Mouse (Mus musculus) brain, embryonic 14.5 days (tissue): ENCODE measurements around the gene Prkag2.

ENCODE experiments used
- CTCF ChIP-seq: fragments of 200-500 bp; IDR thresholded peaks from 2 replicates; pipeline ENCODE4 v1.5.1; 2012; ENCODE audit warnings: inconsistent platforms, mild to moderate bottlenecking, moderate library complexity, borderline replicate concordance; ENCODE audit not compliant: insufficient read depth, insufficient read length; ENCODE audit errors: extremely low read depth
- POLR2A ChIP-seq: fragments of 200-500 bp; IDR thresholded peaks from 2 replicates; pipeline ENCODE4 v1.6.1; 2012; ENCODE audit warnings: mild to moderate bottlenecking, inconsistent platforms, borderline replicate concordance; ENCODE audit not compliant: poor library complexity, insufficient read depth, insufficient read length, severe bottlenecking; ENCODE audit errors: extremely low read depth

DNA sequence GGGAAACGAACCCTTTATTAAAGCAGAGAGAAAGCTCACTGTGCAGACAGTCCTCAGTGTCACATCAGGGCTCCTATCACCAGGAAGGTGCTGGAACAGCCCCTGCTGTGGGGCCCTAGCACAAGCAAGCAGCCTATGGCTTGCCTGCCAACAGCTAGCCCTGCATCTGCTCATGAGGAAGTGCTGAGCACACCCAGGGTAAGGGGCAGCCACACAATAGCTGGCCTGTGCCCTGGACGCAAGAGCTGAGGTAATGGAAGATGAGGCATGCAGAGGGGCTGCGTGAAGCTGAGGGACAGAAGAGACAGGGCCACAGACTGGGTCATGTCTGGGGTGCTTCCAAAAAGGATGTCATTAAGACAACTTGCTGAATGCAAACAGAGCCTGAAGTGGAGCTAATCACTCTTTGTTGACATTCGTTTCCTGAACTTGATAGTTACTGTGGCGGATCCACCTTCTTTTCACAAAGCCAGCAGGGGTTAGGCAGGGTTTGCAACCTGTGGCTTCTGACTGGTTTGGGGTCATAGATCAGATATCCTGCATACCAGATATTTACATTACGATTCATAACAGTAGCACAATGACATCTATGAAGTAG is 94.8 kb downstream of the Prkag2 start:
- TF ChIP-seq CTCF (no peak), POLR2A (no peak)
